Mouse (Mus musculus) heart, embryonic 11.5 days (tissue): ENCODE measurements around the gene Slc35b2. TPM values are rescaled to one million over a fixed set of nuclear protein-coding genes. Genes with fewer than 3 reads are reported as not detected.

Source experiments
- ATAC-seq: fragments of 200-750 bp; cut with Nextera tagmentation; replicated peaks from 2 replicates; pipeline ENCODE4 v1.8.0; 2017; ENCODE audit warnings: moderate library complexity; ENCODE audit not compliant: insufficient number of reproducible peaks, low FRiP score, low TSS enrichment
- H3K27ac ChIP-seq: fragments of 300-500 bp; sonication (generic); 2 replicates; pipeline ENCODE4 v1.5.1; 2014; ENCODE audit warnings: mild to moderate bottlenecking, low read depth, low read length
- H3K27me3 ChIP-seq: fragments of 300-500 bp; sonication (generic); 2 replicates; pipeline ENCODE4 v1.6.1; 2014; ENCODE audit warnings: mild to moderate bottlenecking, low read length, mixed read lengths; ENCODE audit not compliant: control insufficient read depth, insufficient read depth
- H3K36me3 ChIP-seq: fragments of 300-500 bp; sonication (generic); 2 replicates; pipeline ENCODE4 v1.6.1; 2014; ENCODE audit warnings: mild to moderate bottlenecking, low read length, moderate library complexity, mixed read lengths; ENCODE audit not compliant: control insufficient read depth, insufficient read depth
- H3K4me1 ChIP-seq: fragments of 300-500 bp; sonication (generic); 2 replicates; pipeline ENCODE4 v1.6.1; 2014; ENCODE audit warnings: low read length; ENCODE audit not compliant: control insufficient read depth, insufficient read depth
- H3K4me2 ChIP-seq: fragments of 300-500 bp; sonication (generic); 2 replicates; pipeline ENCODE4 v1.6.1; 2014; ENCODE audit warnings: mild to moderate bottlenecking, moderate library complexity
- H3K4me3 ChIP-seq: fragments of 300-500 bp; sonication (generic); 2 replicates; pipeline ENCODE4 v1.5.1; 2014; ENCODE audit warnings: low read depth, low read length
- H3K9ac ChIP-seq: fragments of 300-500 bp; sonication (generic); 2 replicates; pipeline ENCODE4 v1.6.1; 2014; ENCODE audit warnings: mild to moderate bottlenecking, low read depth, low read length, moderate library complexity
- H3K9me3 ChIP-seq: fragments of 300-500 bp; sonication (generic); replicated peaks from 2 replicates; pipeline ENCODE4 v1.6.1; 2016; ENCODE audit warnings: low read length; ENCODE audit not compliant: control insufficient read depth
- WGBS: fragments of 180-500 bp; shearing (Covaris S2); extraction: QIAGEN DNeasy Blood & Tissue Kit; methylation state at CpG from one replicate; pipeline ENCODE4 v1.1.7; 2014; ENCODE audit not compliant: insufficient replicate concordance; 5-methylcytosine and 5-hydroxymethylcytosine counted together
- polyA plus RNA-seq: library from polyadenylated mRNA; unstranded; fragments of >200 nt; fragmentation: Nextera tagmentation; extraction: Ambion mirVana; gene quantifications from 2 replicates; pipeline ENCODE4 v1.2.1, GENCODE M21; 2014

Gene Slc35b2
- polyA plus RNA-seq, 1 experiment from 2014 or later, result 87.2 TPM

GRCm38 (mm10) chr17:45565103-45565502 lies 1.4 kb downstream of the Slc35b2 start:
- 96% methylated on average over 11 of the region's 11 CpGs for WGBS
- peak overlapping the region; percentile 84 for H3K4me2 ChIP-seq
- no peaks in the 10 kb centered on the region for H3K27me3 ChIP-seq
- H3K9me3 ChIP-seq, result no peaks in the 10 kb centered on the region
- H3K36me3 ChIP-seq, result peaks cover 30% of the 10 kb centered on the region
- no peak for ATAC-seq
- peak overlapping the region; percentile 37; the same call in 1 of the 2 replicates for H3K27ac ChIP-seq
- H3K4me1 ChIP-seq, result peaks cover 14% of the 10 kb centered on the region
- peak overlapping the region; percentile 91 for H3K9ac ChIP-seq
- H3K4me3 ChIP-seq, result peak overlapping the region; percentile 84

- no peak for ATAC-seq
- peaks cover 39% of the 10 kb centered on the region for H3K36me3 ChIP-seq
- H3K9me3 ChIP-seq, result no peaks in the 10 kb centered on the region
- no peak overlapping the region for H3K9ac ChIP-seq
- H3K27ac ChIP-seq, result no peak overlapping the region
- peaks cover 16% of the 10 kb centered on the region for H3K4me1 ChIP-seq
- WGBS, result 65% methylated on average over 1 of the region's 1 CpGs
- H3K4me2 ChIP-seq, result no peak overlapping the region
- no peaks in the 10 kb centered on the region for H3K27me3 ChIP-seq
- no peak overlapping the region for H3K4me3 ChIP-seq
These were observed 2.3 kb downstream of the Slc35b2 start for GRCm38 (mm10) chr17:45566031-45566359.

GRCm38 (mm10) chr17:45566360-45567161 lies 2.9 kb downstream of the Slc35b2 start:
- Histone ChIP-seq H3K9ac (no peak overlapping the region), H3K9me3 (no peaks in the 10 kb centered on the region), H3K27me3 (no peaks in the 10 kb centered on the region), H3K27ac (no peak overlapping the region), H3K4me3 (no peak overlapping the region), H3K4me2 (no peak overlapping the region), H3K36me3 (peaks cover 44% of the 10 kb centered on the region), H3K4me1 (peaks cover 21% of the 10 kb centered on the region)
- WGBS, result 72% methylated on average over 18 of the region's 18 CpGs
- no peak for ATAC-seq

- Histone ChIP-seq H3K36me3 (peaks cover 44% of the 10 kb centered on the region), H3K4me1 (peaks cover 23% of the 10 kb centered on the region)
- ATAC-seq, result 0 out of 2 replicates have a peak, but pooled peaks have one; percentile 9
These were observed 3.5 kb downstream of the Slc35b2 start for GRCm38 (mm10) chr17:45567162-45567601.

GRCm38 (mm10) chr17:45568990-45569389 lies 5.3 kb downstream of the Slc35b2 start:
- H3K27ac ChIP-seq, result no peak overlapping the region
- no peak for ATAC-seq
- 85% methylated on average over 12 of the region's 12 CpGs for WGBS
- peaks cover 44% of the 10 kb centered on the region for H3K36me3 ChIP-seq
- no peaks in the 10 kb centered on the region for H3K9me3 ChIP-seq
- H3K27me3 ChIP-seq, result no peaks in the 10 kb centered on the region
- H3K9ac ChIP-seq, result no peak overlapping the region
- H3K4me3 ChIP-seq, result no peak overlapping the region
- H3K4me2 ChIP-seq, result no peak overlapping the region
- H3K4me1 ChIP-seq, result peaks cover 23% of the 10 kb centered on the region

More at GRCm38 (mm10) chr17:45567162-45567601, 3.5 kb downstream of the Slc35b2 start:
- Histone ChIP-seq H3K27ac (no peak overlapping the region), H3K4me2 (no peak overlapping the region), H3K4me3 (no peak overlapping the region), H3K9ac (no peak overlapping the region), H3K9me3 (no peaks in the 10 kb centered on the region), H3K27me3 (no peaks in the 10 kb centered on the region)
- 27% methylated on average over 4 of the region's 4 CpGs for WGBS

- ATAC-seq, result no peak
- Histone ChIP-seq H3K9me3 (no peaks in the 10 kb centered on the region), H3K27me3 (no peaks in the 10 kb centered on the region), H3K36me3 (peaks cover 44% of the 10 kb centered on the region), H3K4me2 (no peak overlapping the region), H3K27ac (no peak overlapping the region), H3K4me3 (no peak overlapping the region), H3K4me1 (peaks cover 22% of the 10 kb centered on the region), H3K9ac (no peak overlapping the region)
- 80% methylated on average over 4 of the region's 4 CpGs for WGBS
These were observed 6.3 kb downstream of the Slc35b2 start for GRCm38 (mm10) chr17:45569999-45570398.

- peak overlapping the region; percentile 100 for H3K4me3 ChIP-seq
- H3K27ac ChIP-seq, result peak overlapping the region; percentile 99
- under 1% methylated on average over 57 of the region's 57 CpGs for WGBS
- peaks cover 38% of the 10 kb centered on the region for H3K36me3 ChIP-seq
- H3K4me1 ChIP-seq, result peaks cover 20% of the 10 kb centered on the region
- no peaks in the 10 kb centered on the region for H3K9me3 ChIP-seq
- peak overlapping the region; percentile 100 for H3K9ac ChIP-seq
- H3K27me3 ChIP-seq, result no peaks in the 10 kb centered on the region
- peak; percentile 60 for ATAC-seq
- peak overlapping the region; percentile 95 for H3K4me2 ChIP-seq
These were observed 8.7 kb downstream of the Slc35b2 start for GRCm38 (mm10) chr17:45572103-45573086.

GRCm38 (mm10) chr17:45573087-45573779 lies 9.6 kb downstream of the Slc35b2 start, which contains the start of gene Hsp90ab1:
TSS of gene Hsp90ab1 (minus strand) at chr17:45573271.
- Histone ChIP-seq H3K9ac (peak within 1 kb of the TSS; percentile 100), H3K27ac (peak within 1 kb of the TSS; percentile 99), H3K9me3 (no peaks in the 10 kb centered on the region), H3K4me3 (peak within 1 kb of the TSS; percentile 100), H3K4me1 (peaks cover 21% of the 10 kb centered on the region), H3K4me2 (peak within 1 kb of the TSS; percentile 95), H3K36me3 (peaks cover 33% of the 10 kb centered on the region), H3K27me3 (no peaks in the 10 kb centered on the region)
- WGBS, result under 1% methylated on average over 41 of the region's 41 CpGs
- ATAC-seq, result peak; percentile 86
